Mouse (Mus musculus): ENCODE data around the gene Lrpap1.

Lrpap1 gene

DNA sequence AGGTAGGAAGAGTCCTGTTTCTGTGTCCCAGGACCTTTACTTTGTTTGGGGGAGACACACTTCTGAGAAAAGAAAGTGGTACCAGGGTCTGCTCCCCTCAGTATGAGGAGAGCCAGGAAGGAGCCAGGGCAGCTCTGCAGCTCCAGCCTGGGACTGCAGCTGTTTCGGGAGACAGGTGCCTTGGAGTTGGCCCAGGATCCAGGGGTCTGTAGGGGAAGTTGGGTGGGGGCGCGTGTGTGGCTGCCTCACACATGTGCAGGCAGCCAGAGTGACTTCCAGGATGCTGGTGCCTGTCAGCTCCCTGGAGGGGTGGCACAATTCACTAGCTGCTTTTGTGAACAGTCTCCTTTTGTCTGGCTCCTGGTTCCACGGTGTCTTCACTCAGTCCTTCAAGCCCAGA, 48.0 kb downstream of the Lrpap1 start:
- no peak for DNase-seq (ENCODE audit: low spot score in 2 of 2)

DNA sequence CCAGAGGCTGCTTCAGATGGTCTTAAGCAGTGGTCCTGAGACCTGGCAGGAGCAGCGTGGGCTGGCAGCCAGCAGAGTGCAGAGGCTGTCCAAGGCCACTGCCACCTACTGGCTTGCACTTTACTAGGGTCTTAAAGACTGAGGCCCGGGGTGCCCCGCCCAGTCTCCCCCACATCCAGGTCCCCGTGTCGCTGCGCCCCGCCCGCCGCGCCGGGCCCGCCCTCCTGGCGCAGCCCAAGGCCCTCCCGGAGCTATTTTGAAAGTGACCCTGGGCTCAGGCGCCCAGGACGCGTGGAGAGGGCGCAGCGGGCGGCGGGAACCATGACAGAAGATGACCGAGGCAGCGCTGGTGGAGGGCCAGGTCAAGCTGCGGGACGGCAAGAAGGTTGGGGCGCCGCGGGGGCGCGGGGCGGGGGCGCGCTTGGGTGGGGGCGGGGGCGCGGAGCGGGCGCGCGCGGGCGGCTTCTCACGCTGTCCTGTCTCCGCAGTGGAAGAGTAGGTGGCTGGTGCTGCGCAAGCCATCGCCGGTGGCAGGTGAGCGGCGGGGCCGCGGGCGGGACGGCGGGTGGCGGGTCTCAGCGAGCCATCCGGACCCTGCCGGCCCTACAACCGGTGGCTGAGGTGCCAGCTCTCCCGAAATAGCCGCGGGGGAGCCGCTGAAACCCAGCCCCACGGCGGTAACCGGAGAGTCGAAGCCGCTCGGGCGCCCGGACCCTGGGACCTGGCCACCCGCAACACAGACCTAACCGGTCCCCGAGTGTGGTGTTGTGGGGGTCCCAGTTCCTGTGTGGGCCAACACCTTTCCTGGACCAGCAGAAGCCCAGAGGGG, 48.7 kb downstream of the Lrpap1 start, which contains the start of gene Dok7:
Gene Dok7, plus strand, starts transcription at position 163 of the 829 bp plus-strand sequence.
- peak; percentile 75 to 77 for DNase-seq (ENCODE audit: low spot score in 2 of 2)

DNA sequence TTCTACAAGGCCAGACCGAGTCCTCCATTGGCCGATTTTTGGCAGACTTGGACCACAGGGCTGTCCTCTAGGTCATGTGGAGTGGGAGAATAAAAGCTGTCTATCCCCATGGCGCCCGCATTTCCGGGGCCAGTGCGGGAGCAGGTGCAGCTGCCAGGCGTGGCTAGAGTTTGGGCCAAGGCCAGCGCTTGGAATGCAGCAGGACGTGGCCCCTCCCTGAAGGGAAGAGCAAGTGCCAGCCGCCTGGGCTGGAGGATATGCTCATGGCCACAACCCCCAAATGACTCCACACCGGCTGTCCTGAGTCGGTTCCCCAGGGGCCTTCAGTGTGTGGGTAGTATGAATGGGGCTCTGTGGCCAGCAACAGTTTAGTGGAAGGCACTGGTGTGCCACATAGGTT, 50.5 kb downstream of the Lrpap1 start:
- no peak for DNase-seq (ENCODE audit: low spot score in 2 of 2)

DNA sequence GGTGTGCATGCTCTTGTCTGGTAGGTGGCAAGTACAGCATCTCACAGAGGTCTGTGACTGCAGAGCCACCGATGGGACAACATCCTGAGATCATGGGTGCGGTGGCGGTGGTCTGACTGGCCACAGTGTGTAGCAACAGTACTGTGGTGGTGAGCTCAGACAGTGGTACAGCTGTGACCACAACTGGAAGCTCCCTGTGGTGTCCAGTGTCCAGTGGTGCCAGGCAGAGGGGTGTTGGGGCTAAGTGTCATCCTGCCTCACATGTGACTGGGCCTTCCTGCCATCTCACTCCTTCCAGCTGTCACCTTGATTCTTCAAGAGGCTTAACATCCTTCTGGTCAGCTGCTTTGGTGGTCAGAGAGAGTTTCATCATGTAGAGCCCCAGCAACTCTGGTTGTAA, 50.9 kb downstream of the Lrpap1 start:
- DNase-seq (ENCODE audit: low spot score in 2 of 2), result no peak

DNA sequence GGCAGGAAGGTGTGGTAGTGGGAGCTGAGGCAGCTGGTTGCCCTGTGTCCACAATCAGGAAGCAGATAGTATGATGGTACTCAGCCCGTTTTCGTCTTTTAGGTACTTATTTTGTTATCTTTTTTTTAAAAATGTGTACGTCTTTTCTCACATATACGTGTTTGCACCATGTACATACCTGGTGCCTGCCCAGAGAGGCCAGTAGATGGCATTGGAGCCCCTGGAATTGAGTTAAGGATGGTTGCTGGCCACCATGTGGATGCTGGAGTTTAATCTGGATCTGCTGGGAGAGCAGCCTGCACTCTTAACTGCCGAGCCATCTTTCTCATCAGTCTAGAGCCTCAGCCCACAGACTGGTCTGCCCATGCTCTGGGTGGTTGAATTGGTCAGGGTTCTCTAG, 55.0 kb downstream of the Lrpap1 start:
- no peak for DNase-seq (ENCODE audit: low spot score in 2 of 2)

DNA sequence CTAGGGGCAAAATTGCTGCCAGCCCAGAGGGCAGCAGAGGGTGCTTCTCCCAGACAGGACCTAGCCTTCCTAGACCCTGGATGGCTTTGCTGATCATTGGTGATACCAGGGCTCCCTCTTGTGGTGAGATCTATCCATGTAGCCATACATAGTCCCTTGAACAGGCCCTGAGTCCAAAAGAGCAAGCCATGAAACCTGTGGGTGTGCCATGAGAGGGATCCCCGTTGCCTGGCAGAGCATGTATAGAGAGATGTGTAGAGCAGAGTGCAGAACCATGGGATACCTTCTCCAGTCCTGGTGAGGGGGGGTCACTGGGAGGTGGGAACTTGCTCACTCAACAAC, 62.5 kb downstream of the Lrpap1 start:
- peak; percentile 61 to 77 for DNase-seq (ENCODE audit: low spot score in 2 of 2)

DNA sequence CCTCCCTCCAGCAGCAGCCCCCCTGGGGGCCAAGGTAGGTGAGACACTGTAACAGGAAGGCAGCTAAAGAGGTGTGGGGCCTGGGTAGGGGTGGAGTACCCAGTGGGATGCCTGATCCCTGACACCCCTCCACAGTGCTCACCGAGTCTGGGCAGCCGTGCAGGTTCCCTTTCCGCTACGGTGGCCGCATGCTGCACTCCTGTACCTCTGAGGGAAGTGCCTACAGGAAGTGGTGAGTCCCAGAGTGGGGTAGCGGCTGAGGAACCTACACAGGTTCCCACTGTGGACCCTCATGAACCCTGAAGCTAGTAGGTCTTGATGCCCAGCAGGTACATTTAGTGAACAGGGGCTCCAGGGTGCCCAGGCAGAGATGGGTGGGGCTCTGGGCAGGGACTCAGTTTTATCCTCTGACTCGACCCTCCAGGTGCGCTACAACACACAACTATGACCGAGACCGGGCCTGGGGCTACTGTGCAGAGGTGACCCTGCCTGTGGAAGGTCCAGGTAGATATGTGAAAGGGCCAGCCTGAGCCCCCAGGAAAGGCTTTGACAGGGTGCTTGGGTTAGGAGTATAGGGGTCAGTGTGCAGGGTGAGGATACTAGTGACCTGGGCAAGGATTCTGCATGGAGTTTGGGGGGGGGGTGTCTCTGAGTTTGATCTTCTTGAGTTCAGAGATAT, 63.0 kb downstream of the Lrpap1 start:
- no peak for DNase-seq (ENCODE audit: low spot score in 2 of 2)

Data from heart, adult 9 months (tissue).